Mouse (Mus musculus): ENCODE results near the gene Tgm2. TPM values are rescaled to one million over a fixed set of nuclear protein-coding genes. Genes with fewer than 3 reads are reported as not detected.

The Tgm2 gene
- total RNA-seq, 2 experiments from 2014 or later = 238 to 253 TPM

GRCm38 (mm10) chr2:158168741-158169211, 22.5 kb upstream of the Tgm2 start:
- no peak for DNase-seq (ENCODE audit: low spot score)
- intact Hi-C loops (cut with DNase I) = no loop called here

- intact Hi-C loops (cut with DNase I) = no loop called here
- no peak for DNase-seq (ENCODE audit: low spot score)
Observed at GRCm38 (mm10) chr2:158167496-158168205, 21.4 kb upstream of the Tgm2 start.

GRCm38 (mm10) chr2:158166628-158167027, 20.4 kb upstream of the Tgm2 start:
- DNase-seq (ENCODE audit: low spot score) = no peak

GRCm38 (mm10) chr2:158165776-158166175, 19.5 kb upstream of the Tgm2 start:
- intact Hi-C loops (cut with DNase I) = no loop called here
- DNase-seq (ENCODE audit: low spot score) = no peak

More at GRCm38 (mm10) chr2:158166628-158167027, 20.4 kb upstream of the Tgm2 start:
- intact Hi-C loops (cut with DNase I) = no loop called here

- intact Hi-C loops (cut with DNase I) = no loop called here
- no peak for DNase-seq (ENCODE audit: low spot score)
Observed at GRCm38 (mm10) chr2:158163034-158163433, 16.8 kb upstream of the Tgm2 start.

GRCm38 (mm10) chr2:158161761-158162160, 15.5 kb upstream of the Tgm2 start:
- intact Hi-C loops (cut with DNase I) = no loop called here

GRCm38 (mm10) chr2:158159376-158160235, 13.4 kb upstream of the Tgm2 start:
- intact Hi-C loops (cut with DNase I) = no loop called here
- DNase-seq (ENCODE audit: low spot score) = no peak

More at GRCm38 (mm10) chr2:158161761-158162160, 15.5 kb upstream of the Tgm2 start:
- no peak for DNase-seq (ENCODE audit: low spot score)

GRCm38 (mm10) chr2:158157654-158158053, 11.4 kb upstream of the Tgm2 start:
- DNase-seq (ENCODE audit: low spot score) = no peak
- intact Hi-C loops (cut with DNase I) = no loop called here

- intact Hi-C loops (cut with DNase I) = no loop called here
- DNase-seq (ENCODE audit: low spot score) = no peak
Observed at GRCm38 (mm10) chr2:158156487-158156886, 10.3 kb upstream of the Tgm2 start.

GRCm38 (mm10) chr2:158155615-158156014, 9.4 kb upstream of the Tgm2 start:
- no peak for DNase-seq (ENCODE audit: low spot score)
- intact Hi-C loops (cut with DNase I) = no loop called here

GRCm38 (mm10) chr2:158155101-158155500, 8.9 kb upstream of the Tgm2 start:
- no peak for DNase-seq (ENCODE audit: low spot score)
- intact Hi-C loops (cut with DNase I) = no loop called here

- intact Hi-C loops (cut with DNase I) = no loop called here
- no peak for DNase-seq (ENCODE audit: low spot score)
Observed at GRCm38 (mm10) chr2:158154641-158155040, 8.4 kb upstream of the Tgm2 start.

- intact Hi-C loops (cut with DNase I) = no loop called here
- no peak for DNase-seq (ENCODE audit: low spot score)
Observed at GRCm38 (mm10) chr2:158153728-158154343, 7.6 kb upstream of the Tgm2 start.

- DNase-seq (ENCODE audit: low spot score) = no peak
- intact Hi-C loops (cut with DNase I) = no loop called here
Observed at GRCm38 (mm10) chr2:158152685-158153309, 6.6 kb upstream of the Tgm2 start.

GRCm38 (mm10) chr2:158151077-158151476, 4.8 kb upstream of the Tgm2 start:
- intact Hi-C loops (cut with DNase I) = no loop called here
- no peak for DNase-seq (ENCODE audit: low spot score)

- intact Hi-C loops (cut with DNase I) = loop anchor here (1.0 to 5.0 kb wide), 4 partner anchors 40 to 98 kb away; no protein-coding TSS in a partner anchor
- no peak for DNase-seq (ENCODE audit: low spot score)
Observed at GRCm38 (mm10) chr2:158146971-158147370, 735 bp upstream of the Tgm2 start.

GRCm38 (mm10) chr2:158145528-158146065, 639 bp downstream of the Tgm2 start:
- DNase-seq (ENCODE audit: low spot score) = no peak
- intact Hi-C loops (cut with DNase I) = loop anchor here (1.0 to 5.0 kb wide), 4 partner anchors 38 to 97 kb away; no protein-coding TSS in a partner anchor

- intact Hi-C loops (cut with DNase I) = loop anchor here (5.0 kb wide), 1 partner anchor 83 kb away; no protein-coding TSS in a partner anchor
- DNase-seq (ENCODE audit: low spot score) = no peak
Observed at GRCm38 (mm10) chr2:158144750-158145527, 1.3 kb downstream of the Tgm2 start.

GRCm38 (mm10) chr2:158144263-158144662, 2.0 kb downstream of the Tgm2 start:
- no peak for DNase-seq (ENCODE audit: low spot score)
- intact Hi-C loops (cut with DNase I) = no loop called here

Data from heart, postnatal 25 days (tissue).